Mouse (Mus musculus): ENCODE results near the gene Cox14. TPM values are rescaled to one million over a fixed set of nuclear protein-coding genes. Genes with fewer than 3 reads are reported as not detected.

The Cox14 gene
- polyA plus RNA-seq, 1 experiment, result 145 TPM

- H3K4me3 ChIP-seq (replicated peaks), result no peak within 1 kb of the TSS
- H3K27me3 ChIP-seq (replicated peaks), result no peaks in the 10 kb centered on the region
- TF ChIP-seq FLI1 (IDR thresholded peaks at IDR 0.05; ENCODE audit: low read length) (no peak), GATA1 (IDR thresholded peaks at IDR 0.05; ENCODE audit: borderline replicate concordance, low read length) (no peak)
- peaks cover 63% of the 10 kb centered on the region for H3K36me3 ChIP-seq (replicated peaks; ENCODE audit: low read length)
- H3K4me1 ChIP-seq, result peaks cover 36% of the 10 kb centered on the region
- H3K9me3 ChIP-seq, result no peaks in the 10 kb centered on the region
Measured at GRCm38 (mm10) chr15:99705440-99706048, 19.9 kb upstream of the Cox14 start, which contains the start of gene Gm17349. Gm17349 (minus strand) TSS chr15:99705490.

GRCm38 (mm10) chr15:99708176-99708575 lies 17.2 kb upstream of the Cox14 start:
- H3K9me3 ChIP-seq, result no peaks in the 10 kb centered on the region
- peaks cover 16% of the 10 kb centered on the region for H3K4me1 ChIP-seq
- TF ChIP-seq FLI1 (IDR thresholded peaks at IDR 0.05; ENCODE audit: low read length), result no peak
- TF ChIP-seq GATA1 (IDR thresholded peaks at IDR 0.05; ENCODE audit: borderline replicate concordance, low read length), result no peak
- H3K4me3 ChIP-seq (replicated peaks), result no peak overlapping the region
- no peaks in the 10 kb centered on the region for H3K27me3 ChIP-seq (replicated peaks)
- peaks cover 89% of the 10 kb centered on the region for H3K36me3 ChIP-seq (replicated peaks; ENCODE audit: low read length)

GRCm38 (mm10) chr15:99710221-99711190 lies 14.9 kb upstream of the Cox14 start:
- Histone ChIP-seq H3K27me3 (replicated peaks) (no peaks in the 10 kb centered on the region), H3K9me3 (no peaks in the 10 kb centered on the region), H3K4me3 (replicated peaks) (no peak overlapping the region), H3K4me1 (peaks cover 13% of the 10 kb centered on the region), H3K36me3 (replicated peaks; ENCODE audit: low read length) (peaks cover 83% of the 10 kb centered on the region)
- TF ChIP-seq FLI1 (IDR thresholded peaks at IDR 0.05; ENCODE audit: low read length) (no peak), GATA1 (IDR thresholded peaks at IDR 0.05; ENCODE audit: borderline replicate concordance, low read length) (no peak)

GRCm38 (mm10) chr15:99711491-99711890 lies 13.9 kb upstream of the Cox14 start:
- TF ChIP-seq FLI1 (IDR thresholded peaks at IDR 0.05; ENCODE audit: low read length), result no peak
- no peak for TF ChIP-seq GATA1 (IDR thresholded peaks at IDR 0.05; ENCODE audit: borderline replicate concordance, low read length)
- H3K9me3 ChIP-seq, result no peaks in the 10 kb centered on the region
- peaks cover 76% of the 10 kb centered on the region for H3K36me3 ChIP-seq (replicated peaks; ENCODE audit: low read length)
- H3K4me3 ChIP-seq (replicated peaks), result no peak overlapping the region
- peaks cover 21% of the 10 kb centered on the region for H3K4me1 ChIP-seq
- H3K27me3 ChIP-seq (replicated peaks), result no peaks in the 10 kb centered on the region

- Histone ChIP-seq H3K36me3 (replicated peaks; ENCODE audit: low read length) (peaks cover 65% of the 10 kb centered on the region), H3K4me3 (replicated peaks) (no peak overlapping the region), H3K4me1 (peaks cover 34% of the 10 kb centered on the region), H3K27me3 (replicated peaks) (peaks cover 11% of the 10 kb centered on the region), H3K9me3 (no peaks in the 10 kb centered on the region)
- TF ChIP-seq GATA1 (IDR thresholded peaks at IDR 0.05; ENCODE audit: borderline replicate concordance, low read length) (no peak), FLI1 (IDR thresholded peaks at IDR 0.05; ENCODE audit: low read length) (no peak)
Measured at GRCm38 (mm10) chr15:99712666-99713559, 12.5 kb upstream of the Cox14 start.

GRCm38 (mm10) chr15:99713569-99713968 lies 11.8 kb upstream of the Cox14 start:
- H3K27me3 ChIP-seq (replicated peaks), result peaks cover 17% of the 10 kb centered on the region
- no peak overlapping the region for H3K4me3 ChIP-seq (replicated peaks)
- H3K9me3 ChIP-seq, result no peaks in the 10 kb centered on the region
- TF ChIP-seq GATA1 (IDR thresholded peaks at IDR 0.05; ENCODE audit: borderline replicate concordance, low read length) (no peak), FLI1 (IDR thresholded peaks at IDR 0.05; ENCODE audit: low read length) (no peak)
- H3K4me1 ChIP-seq, result peaks cover 37% of the 10 kb centered on the region
- H3K36me3 ChIP-seq (replicated peaks; ENCODE audit: low read length), result peaks cover 59% of the 10 kb centered on the region

GRCm38 (mm10) chr15:99714206-99714605 lies 11.2 kb upstream of the Cox14 start:
- no peak for TF ChIP-seq GATA1 (IDR thresholded peaks at IDR 0.05; ENCODE audit: borderline replicate concordance, low read length)
- no peak for TF ChIP-seq FLI1 (IDR thresholded peaks at IDR 0.05; ENCODE audit: low read length)
- peaks cover 53% of the 10 kb centered on the region for H3K36me3 ChIP-seq (replicated peaks; ENCODE audit: low read length)
- H3K27me3 ChIP-seq (replicated peaks), result peaks cover 21% of the 10 kb centered on the region
- H3K4me1 ChIP-seq, result peaks cover 37% of the 10 kb centered on the region
- no peaks in the 10 kb centered on the region for H3K9me3 ChIP-seq
- no peak overlapping the region for H3K4me3 ChIP-seq (replicated peaks)

GRCm38 (mm10) chr15:99714858-99715257 lies 10.6 kb upstream of the Cox14 start:
- no peaks in the 10 kb centered on the region for H3K9me3 ChIP-seq
- TF ChIP-seq GATA1 (IDR thresholded peaks at IDR 0.05; ENCODE audit: borderline replicate concordance, low read length) (no peak), FLI1 (IDR thresholded peaks at IDR 0.05; ENCODE audit: low read length) (no peak)
- H3K27me3 ChIP-seq (replicated peaks), result peaks cover 25% of the 10 kb centered on the region
- peaks cover 37% of the 10 kb centered on the region for H3K4me1 ChIP-seq
- H3K36me3 ChIP-seq (replicated peaks; ENCODE audit: low read length), result peaks cover 46% of the 10 kb centered on the region
- H3K4me3 ChIP-seq (replicated peaks), result no peak overlapping the region

- no peak for TF ChIP-seq FLI1 (IDR thresholded peaks at IDR 0.05; ENCODE audit: low read length)
- TF ChIP-seq GATA1 (IDR thresholded peaks at IDR 0.05; ENCODE audit: borderline replicate concordance, low read length), result no peak
- peak overlapping the region; percentile 30 for H3K4me3 ChIP-seq (replicated peaks)
- H3K36me3 ChIP-seq (replicated peaks; ENCODE audit: low read length), result peaks cover 41% of the 10 kb centered on the region
- H3K9me3 ChIP-seq, result no peaks in the 10 kb centered on the region
- H3K4me1 ChIP-seq, result peaks cover 37% of the 10 kb centered on the region
- H3K27me3 ChIP-seq (replicated peaks), result peaks cover 29% of the 10 kb centered on the region
Measured at GRCm38 (mm10) chr15:99715361-99715865, 10.0 kb upstream of the Cox14 start.
